Mouse (Mus musculus): Measurements from ENCODE around the gene Clip2. TPM values are rescaled to one million over a fixed set of nuclear protein-coding genes. Genes with fewer than 3 reads are reported as not detected.
A peak's percentile ranks its signal among the peaks of the same experiment; 100 is the strongest.
"Not testable (repeated sequence)": the region's sequence is repeated elsewhere in the genome, so short reads cannot be mapped to it uniquely, and the experiment has no call there.

Clip2 gene
- total RNA-seq, 4 experiments from 2014 or later: 92.9 to 105 (median 99.9) TPM

DNA sequence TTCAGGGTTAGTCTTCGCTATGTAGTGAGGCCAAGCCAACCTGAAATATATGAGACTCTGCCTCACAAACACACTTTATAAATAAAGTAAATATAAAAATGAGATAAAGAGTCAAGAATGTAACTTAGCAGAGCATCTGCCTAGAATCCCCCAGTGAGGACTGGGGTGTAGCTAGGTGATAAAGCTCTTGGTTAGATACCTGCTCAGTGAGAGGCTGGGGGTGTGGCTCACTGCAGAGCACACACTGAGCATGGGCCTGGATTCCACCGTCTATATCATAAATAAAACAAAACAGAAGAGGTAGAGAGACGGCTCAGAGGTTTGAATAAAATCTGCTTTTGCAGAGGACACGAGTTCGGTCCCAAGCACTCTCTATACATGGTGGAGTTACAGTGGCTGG, 88.0 kb downstream of the Clip2 start:
- DNase-seq (ENCODE audit: low spot score in 2 of 2): no peak

DNA sequence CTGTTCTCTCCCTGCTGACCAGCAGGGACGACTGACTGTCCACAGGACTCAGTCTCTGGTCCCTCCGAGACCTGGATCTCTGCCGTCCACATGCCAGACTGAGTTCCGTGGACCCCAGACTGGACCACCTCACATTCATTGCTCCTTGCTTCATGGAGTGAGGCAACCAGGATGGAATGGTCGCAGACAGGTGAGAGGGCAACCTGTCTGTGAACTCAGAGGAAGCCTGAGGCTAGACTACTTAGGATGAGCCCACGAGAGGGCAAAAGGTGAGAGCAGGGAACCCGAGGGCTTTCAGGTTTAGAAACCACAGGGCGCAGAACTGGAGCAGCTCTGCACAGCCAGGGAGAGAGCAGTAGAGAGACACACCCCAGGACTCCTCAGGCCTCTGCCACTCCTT, 89.5 kb downstream of the Clip2 start:
- no peak for DNase-seq (ENCODE audit: low spot score in 2 of 2)

DNA sequence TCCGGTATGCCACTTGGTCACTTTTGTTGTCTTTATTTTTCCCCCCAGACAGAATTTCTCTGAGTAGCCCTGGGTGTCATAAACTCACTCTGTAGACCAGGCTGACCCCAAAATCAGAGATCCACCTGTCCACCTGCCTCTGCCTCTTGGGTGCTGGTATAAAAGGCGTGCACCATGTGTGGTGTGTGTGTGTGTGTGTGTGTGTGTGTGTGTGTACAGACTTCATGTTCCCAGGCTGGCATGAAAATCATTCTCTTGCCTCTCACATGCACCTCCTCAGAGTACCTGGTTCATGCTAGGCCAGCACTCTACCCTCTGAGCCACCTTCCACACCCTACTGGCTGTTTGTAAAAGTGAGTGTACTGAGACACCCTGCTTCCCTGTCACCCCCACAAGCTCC, 89.9 kb downstream of the Clip2 start:
- DNase-seq (ENCODE audit: low spot score in 2 of 2): no peak

DNA sequence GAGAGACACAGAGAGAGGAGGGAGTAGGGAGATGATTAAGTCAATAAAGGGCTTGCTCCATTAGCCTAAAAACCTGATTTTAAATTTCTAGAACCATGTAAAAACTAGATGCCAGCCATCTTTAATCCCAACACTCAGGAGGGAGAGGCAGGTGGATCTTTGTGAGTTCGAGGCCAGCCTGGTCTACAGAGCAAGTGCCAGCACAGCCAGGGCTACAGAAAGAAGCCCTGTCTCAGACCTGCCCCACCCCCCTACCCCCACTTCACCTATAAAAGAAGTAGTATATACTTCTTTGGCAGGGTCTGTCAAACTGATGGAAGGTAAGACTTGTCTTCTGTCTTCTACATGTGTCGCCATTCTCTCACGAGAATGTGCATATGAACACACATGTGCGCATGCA, 91.7 kb downstream of the Clip2 start:
- no peak for DNase-seq (ENCODE audit: low spot score in 2 of 2)

DNA sequence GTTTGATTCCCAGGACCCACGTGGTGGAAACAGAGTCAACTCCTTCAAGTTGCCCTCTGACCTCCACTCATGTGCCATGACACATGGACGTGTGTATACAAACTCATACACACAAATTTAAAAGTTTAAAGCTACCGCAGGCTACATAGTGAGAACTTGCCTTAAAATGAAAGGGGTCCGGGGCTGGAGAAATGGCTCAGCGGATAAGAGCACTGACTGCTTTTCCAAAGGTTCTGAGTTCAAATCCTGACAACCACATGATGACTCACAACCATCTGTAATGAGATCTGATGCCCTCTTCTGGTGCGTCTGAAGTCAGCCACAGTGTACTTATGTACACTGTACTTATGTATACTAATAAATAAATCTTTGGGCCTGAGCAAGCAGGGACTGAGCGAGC, 93.1 kb downstream of the Clip2 start:
- DNase-seq (ENCODE audit: low spot score in 2 of 2): no peak

DNA sequence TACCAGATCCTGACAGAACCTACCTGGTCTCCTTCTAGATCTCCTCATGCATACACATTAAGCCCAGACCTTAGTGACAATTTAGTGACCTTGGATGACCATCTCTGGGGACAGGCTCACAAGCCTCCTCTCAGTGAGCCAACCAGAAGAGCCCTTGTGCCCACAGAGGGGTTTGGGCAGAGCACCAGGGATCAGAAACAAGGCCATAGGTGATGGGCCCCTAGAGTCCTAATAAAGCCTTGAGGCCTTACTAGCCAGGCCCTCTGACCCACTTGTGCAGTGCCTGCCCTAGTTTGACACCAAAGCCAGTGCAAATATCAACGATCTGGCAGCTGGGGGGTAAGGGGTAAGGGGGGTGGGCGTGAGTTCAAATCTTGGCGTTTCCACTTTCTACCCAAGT, 93.8 kb downstream of the Clip2 start:
- no peak for DNase-seq (ENCODE audit: low spot score in 2 of 2)

DNA sequence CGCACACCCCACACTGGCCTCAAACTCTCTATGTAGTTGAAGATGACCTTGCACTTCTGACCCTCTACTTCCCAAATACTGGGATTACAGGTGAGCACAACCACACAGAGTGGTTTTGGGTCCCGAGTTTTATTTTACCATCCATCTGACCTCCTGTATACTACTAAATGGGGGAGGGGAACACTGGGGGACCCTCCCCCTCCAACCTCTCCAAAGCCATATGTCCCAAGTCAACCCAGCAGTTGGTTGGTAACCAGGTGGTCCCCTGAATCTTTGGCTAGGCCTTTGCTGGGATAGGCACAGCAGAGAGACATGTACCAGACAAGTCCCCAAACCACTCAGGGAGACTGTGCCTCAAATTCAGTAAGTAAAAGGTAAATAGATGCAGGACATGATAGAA, 94.9 kb downstream of the Clip2 start:
- no peak for DNase-seq (ENCODE audit: low spot score in 2 of 2)

DNA sequence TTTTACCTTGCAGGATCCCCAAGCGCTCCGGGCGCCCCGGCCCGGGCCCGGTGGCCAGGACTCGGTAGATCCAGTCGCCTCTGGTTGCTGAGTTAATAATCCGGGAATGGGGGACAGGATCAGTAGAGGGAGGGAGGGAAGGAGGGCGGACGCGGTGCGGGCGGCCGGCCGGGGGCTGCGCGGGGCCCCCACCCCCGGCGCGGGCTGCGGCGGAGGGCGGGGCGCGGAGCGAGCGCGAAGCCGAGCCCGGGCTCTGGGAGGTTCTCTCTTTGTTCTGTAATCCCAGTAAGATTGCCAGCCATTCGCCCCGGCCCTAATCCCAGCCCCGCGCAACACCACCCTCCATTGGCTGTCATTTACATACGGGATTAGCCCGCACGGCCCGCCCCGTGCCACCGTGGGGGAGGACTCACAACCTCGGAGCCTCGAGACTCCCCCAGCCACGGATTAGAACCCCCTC, 95.7 kb downstream of the Clip2 start, which contains the start of gene Gtf2ird1:
Gene Gtf2ird1 (minus strand): TSS at position 214 of the 460 bp plus-strand sequence.
- DNase-seq (ENCODE audit: low spot score in 2 of 2): peak; percentile 56 to 77

DNA sequence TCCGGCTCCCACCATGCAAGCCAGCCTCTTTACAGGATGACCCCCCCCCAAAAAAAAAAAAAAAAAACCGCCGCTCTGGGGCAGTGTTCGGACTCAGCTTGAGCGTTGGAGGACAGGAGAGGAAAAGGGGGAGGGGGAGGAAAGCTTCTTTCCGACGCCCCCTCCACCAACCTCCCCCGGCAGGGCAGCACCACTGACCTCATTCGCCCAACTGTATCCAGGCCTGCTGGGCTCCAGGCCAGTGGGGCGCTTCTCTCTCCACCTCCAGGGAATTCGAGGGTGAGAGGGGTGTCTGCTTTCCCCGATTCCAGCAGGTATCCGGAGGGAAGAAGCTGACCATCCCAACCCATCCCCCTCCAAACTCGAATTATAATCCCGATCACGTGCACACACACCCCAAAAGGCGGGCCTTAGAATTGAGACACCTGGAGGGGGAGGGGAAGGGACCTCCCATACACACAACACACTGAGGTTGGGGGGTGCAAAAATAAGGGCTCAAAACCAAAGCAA, 96.3 kb downstream of the Clip2 start:
- DNase-seq (ENCODE audit: low spot score in 2 of 2): no peak

DNA sequence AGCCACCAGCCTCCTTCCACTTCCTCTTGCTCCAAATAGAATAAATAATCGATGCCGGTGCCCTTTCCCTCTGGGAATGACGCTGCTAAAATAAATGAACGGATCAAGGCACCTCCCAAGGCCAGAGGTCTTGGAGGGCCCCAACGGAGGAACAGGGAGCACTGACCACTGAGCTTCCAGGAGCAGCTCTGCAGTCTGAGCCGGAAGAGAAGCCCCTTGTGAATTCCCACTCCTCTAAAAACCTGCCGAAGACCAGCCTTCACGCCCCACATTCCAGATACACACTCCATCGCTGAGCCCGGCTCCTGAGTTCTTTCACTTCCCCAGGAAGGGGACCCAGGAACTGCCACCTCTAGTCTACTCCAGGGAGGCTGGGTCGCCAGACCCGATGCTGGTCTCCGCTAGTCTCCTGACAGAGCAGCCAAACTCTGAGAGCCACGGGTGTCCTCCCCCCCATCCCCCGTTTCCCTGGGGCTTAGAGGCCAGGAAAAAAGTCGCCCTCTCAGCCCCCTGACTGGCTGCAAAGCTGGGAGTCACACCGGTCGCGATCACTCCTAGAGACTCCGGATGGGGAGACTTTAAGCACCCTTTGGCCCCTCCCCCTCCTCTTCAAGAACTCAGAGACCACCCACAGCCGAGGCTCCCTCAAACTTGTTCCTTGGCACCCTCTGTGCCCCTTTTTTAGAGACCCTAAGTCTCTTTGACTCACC, 96.9 kb downstream of the Clip2 start:
- DNase-seq (ENCODE audit: low spot score in 2 of 2): no peak

DNA sequence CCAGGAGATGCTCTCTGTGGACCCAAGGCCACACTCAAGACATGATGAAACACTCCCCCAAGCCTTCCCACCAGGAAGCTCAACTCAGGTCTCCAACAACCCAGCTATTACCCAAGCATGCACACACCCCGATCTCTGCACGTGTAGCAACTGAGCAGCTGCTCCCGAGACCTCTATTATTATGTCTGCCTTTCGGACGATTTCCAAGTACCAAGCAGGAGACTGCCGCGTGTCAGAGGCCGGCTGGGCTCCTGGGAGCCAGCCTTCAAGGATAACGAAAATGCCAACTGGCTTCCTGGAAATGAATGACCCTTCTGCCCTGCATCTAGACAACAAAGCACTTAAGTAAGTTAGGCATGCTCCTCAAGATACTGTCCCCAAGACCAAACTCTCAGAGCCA, 97.8 kb downstream of the Clip2 start:
- DNase-seq (ENCODE audit: low spot score in 2 of 2): no peak

DNA sequence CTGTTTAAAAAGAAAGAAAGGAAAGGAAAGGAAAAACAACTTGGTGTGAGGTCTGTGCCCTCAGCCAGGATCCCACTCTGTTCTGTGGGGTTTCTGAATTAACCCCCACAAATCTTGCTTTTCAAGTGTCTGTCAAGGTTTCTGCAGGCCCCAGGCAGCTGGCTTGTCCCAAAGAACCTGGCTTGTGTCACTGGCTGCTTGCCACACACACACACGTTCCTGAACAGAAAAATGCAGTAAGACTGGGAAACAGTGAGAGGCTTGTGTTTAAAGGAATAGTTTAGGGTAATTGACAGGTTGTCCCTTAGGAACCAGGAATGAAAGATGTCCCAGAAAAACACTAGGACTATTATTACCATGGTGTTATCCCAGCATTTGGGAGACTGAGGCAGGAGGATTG, 98.7 kb downstream of the Clip2 start:
- DNase-seq (ENCODE audit: low spot score in 2 of 2): no peak

DNA sequence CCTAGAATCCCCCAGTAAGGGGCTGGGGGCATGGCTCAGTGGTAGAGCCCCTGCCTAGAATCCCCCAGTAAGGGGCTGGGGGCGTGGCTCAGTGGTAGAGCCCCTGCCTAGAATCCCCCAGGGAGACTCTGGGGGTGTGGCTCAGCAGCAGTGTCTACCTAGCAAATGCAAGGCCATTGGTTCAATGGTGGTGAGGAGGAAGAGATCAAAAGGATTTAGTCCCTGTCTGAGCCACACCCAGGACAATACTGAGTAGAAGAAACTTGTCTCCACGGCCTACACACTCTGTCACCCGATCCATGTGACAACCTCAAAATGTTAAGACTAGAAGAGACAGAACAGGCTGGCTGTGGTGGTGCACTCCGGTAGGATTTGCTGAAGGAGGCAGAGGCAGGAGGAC, 105.5 kb downstream of the Clip2 start:
- DNase-seq (ENCODE audit: low spot score in 2 of 2): not testable (repeated sequence)

DNA sequence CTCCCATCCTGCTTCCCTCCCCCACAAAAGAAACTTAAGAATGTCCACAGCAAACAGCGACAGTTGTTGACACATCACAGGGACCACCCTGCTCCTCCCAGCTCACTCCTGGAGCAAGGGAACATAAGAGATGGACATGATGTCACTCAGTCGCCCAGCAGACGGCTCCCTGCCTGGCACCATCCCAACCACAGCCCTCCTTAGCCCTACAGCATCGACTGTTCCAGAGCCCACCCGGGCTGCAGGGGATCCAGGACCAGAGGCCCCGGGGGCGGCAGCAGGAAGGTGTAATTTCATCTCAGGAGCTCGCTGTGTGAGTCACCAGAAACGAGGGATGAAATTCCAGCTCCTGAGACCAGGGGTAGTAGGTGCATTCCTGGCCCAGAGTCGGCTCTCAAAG, 106.3 kb downstream of the Clip2 start:
- DNase-seq (ENCODE audit: low spot score in 2 of 2): no peak

DNA sequence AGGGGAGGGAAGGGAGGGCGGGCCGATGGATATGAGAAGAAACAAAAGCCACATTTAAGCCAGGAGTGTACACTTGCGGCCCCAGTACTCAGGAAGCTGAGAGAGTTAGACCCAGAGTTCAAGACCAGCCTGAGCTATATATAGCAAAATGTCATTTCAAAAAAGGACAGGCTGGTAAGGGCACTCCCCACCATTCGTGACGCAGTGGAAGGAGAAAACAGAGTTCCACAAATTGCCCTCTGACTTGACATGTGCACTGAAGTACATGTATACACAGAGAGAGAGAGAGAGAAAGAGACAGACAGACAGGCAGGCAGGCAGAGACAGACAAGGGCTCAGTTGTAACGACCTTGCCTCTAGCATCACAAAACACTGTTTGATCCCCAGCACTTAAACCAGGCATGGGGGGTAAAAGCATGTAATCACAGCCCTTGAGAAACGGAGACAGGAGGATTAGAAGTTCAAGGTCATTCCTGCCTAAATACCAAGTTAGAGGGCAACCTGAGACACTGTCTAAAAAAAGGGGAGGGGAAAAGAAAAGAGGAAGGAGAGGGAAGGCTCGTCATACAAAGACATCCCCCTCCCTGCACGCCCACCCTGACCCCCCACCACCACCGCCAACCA, 106.9 kb downstream of the Clip2 start:
- no peak for DNase-seq (ENCODE audit: low spot score in 2 of 2)

DNA sequence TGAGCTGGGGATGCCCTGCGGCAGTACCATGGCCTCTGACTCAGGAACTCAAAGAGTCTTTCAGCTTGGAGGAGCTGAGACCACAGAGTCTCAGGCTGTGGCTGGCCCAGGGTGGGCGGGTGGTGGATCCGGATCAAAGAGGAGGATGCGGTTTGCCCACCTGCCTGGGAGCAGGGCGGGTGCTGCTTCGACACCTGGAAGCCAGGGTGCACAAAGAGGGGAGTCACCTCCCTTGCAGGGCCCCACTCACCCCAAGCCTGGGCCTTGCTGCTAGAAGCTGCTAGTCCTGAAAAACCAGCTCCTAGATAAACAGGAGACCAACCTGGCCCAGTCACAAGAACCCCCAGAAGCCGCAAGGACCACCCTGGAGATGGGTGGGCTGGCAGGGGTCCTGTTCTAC, 107.8 kb downstream of the Clip2 start:
- DNase-seq (ENCODE audit: low spot score in 2 of 2): no peak

DNA sequence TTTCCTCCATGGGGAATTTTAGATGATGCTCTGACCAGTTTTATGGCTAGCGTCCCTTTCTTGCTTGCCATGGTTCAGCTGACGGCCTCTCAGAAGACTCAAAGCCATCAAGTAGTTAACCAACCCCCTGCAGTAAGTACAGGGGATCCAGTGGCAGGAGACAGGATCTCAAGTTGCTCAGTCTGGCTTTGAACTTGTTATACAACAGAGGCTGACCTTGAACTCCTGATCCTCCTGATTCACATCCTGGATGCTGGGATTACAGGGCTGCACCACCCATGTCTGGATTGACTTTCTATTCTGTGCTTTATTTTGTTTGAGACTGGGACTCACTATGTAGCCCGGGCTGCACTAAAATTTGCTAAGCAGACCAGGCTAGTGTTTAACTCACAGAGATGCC, 110.2 kb downstream of the Clip2 start:
- no peak for DNase-seq (ENCODE audit: low spot score in 2 of 2)

DNA sequence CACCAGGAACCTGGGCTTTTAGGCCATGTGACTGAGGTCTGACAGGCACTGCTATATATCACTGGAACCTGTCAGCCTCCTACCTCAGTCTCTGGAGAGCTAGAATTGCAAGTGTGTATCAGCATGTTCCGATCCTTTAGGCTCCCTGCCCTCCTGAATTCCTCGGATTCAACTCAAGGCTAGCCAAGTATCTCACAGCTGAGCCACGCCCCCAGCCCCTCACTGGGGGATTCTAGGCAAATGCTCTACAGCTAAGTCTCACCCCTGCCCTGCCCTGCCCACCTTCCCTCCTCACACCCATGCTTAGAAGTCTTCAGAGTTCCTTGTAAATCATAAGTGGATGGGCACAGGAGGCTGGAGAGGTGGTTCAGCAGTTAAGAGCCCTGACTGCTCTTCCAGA, 111.1 kb downstream of the Clip2 start:
- no peak for DNase-seq (ENCODE audit: low spot score in 2 of 2)

DNA sequence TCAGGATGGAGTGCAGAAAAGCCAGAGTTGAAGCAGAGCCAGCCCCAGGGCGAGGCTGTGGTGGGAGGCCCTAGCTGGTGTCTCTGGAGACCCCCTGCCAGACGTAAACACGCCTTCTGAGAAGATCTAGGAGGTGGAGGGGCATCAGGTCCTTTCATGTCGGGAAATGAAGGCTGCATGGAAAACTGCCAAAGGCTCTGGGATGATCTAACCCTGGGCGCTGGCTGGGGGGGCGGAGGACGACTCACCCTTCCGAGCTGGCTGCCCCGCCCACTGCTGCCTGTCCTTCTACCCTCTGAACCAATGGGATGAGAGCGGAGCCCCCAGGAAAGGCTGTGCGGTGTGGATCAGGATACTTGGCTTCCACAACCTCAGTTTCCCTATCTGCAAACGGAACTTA, 112.1 kb downstream of the Clip2 start:
- DNase-seq (ENCODE audit: low spot score in 2 of 2): no peak

DNA sequence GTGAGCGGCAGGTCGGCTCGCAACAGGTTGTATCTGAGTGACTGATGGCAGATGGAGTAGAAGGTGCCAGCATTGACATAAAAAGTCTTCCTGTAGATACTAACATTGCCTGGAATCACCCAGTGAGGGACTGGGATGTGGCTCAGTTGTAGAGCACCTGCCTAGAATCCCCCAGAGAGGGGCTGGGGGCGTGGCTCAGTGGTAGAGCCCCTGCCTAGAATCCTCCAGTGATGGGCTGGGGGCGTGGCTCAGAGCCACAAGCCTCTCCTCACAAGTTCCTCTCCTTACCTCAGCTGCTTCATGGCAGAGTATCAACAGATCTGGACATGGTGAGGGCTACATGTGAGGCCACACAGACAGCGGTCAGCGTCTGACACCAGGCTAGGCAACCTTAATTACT, 112.8 kb downstream of the Clip2 start:
- DNase-seq (ENCODE audit: low spot score in 2 of 2): no peak

All from left cerebral cortex, adult 8-10 months (tissue).